Mouse (Mus musculus) embryo, embryonic 11 days (tissue): ENCODE data around the gene Gcnt1.

Source experiments
- DNase-seq: peaks from one replicate; pipeline ENCODE4 v3.0.0-alpha.2; 2015

The Gcnt1 gene

GRCm38 (mm10) chr19:17364741-17365140 is 7.9 kb downstream of the Gcnt1 start:
- peak; percentile 33 for DNase-seq

DNA sequence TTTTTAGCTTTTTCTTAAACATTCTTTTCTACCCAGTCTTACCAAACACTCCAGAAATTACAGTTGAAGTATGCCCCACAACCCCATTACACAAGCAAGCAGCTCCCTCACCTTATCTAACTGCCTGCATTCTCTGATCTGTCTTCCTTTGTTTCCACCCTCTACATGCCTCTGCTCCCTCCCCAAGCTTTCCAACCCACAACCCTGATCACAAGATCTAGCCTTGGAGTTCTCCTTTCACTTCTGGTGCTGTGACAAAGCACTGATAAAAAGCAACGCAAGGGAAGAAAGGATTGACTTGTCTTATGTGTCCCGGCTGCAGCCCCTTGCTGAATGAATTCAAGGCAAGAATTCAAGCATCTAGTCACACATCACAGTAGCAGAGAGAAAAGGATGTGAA is 11.5 kb downstream of the Gcnt1 start:
- no peak for DNase-seq

- no peak for DNase-seq
Observed at GRCm38 (mm10) chr19:17359315-17359890, 13.2 kb downstream of the Gcnt1 start.

DNA sequence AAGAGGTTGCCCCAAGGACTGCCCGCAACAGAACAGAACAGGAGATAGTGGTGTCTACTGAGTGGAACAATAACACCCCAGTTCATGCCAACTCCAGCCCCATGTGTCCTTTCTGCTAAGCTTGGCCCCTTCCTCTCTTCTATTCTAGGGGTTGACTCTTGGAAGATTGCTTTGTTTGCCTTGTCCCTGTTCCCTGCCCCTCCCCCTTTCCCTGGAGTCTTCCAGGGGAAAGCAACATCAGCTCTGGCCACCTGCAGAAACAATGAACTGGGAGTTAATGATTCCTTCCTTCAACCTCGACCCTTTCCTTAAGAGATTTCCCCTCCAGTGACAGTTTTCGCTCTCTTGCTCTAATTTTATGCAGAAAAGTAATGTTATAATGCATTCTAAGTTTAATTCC is 15.3 kb downstream of the Gcnt1 start:
- DNase-seq = no peak

- no peak for DNase-seq
Observed at GRCm38 (mm10) chr19:17356932-17357331, 15.7 kb downstream of the Gcnt1 start.

- peak; percentile 86 for DNase-seq
Observed at GRCm38 (mm10) chr19:17355950-17356867, 16.4 kb downstream of the Gcnt1 start.

DNA sequence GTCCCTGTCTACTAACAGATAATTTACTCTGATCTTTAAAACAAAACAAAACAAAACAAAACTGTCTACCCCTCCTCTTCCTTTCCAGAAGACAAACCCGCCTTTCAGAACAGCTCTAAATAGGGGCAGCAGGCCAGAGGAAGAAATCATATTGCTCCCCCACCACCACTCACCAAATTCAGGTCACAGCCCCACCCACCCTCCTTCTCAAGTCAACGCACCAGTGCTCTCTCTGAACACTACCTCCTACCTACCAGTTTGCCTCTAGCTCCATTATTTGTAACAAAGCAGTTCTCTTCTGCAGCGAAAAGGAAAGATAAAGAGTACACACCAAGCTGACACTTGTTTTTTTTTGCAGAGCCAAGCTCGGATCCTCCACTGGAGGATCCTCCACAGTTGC is 17.3 kb downstream of the Gcnt1 start:
- DNase-seq = no peak

GRCm38 (mm10) chr19:17354797-17355196 is 17.8 kb downstream of the Gcnt1 start:
- DNase-seq = no peak

DNA sequence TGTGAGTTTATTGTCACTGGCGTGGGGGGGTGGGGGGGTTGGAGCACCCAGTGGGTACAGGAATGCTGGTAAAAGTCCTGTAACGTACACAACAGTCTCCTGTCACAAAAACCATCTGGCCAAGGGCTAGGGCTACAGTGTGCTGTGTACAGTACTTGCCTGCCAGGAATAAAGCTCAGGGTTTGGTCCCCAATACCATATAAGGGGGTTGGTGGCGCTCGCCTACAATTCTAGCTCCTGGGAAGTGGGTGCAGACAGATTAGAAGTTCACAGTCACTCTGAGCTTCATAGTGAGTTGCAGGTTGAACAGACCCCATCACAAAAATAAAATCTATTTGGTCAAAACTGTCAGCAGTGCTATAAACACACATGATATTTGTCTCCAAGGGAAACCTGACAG is 18.3 kb downstream of the Gcnt1 start:
- DNase-seq = no peak

GRCm38 (mm10) chr19:17353727-17354126 is 18.9 kb downstream of the Gcnt1 start:
- no peak for DNase-seq

- DNase-seq = no peak
Observed at GRCm38 (mm10) chr19:17347852-17348251, 24.8 kb downstream of the Gcnt1 start.

DNA sequence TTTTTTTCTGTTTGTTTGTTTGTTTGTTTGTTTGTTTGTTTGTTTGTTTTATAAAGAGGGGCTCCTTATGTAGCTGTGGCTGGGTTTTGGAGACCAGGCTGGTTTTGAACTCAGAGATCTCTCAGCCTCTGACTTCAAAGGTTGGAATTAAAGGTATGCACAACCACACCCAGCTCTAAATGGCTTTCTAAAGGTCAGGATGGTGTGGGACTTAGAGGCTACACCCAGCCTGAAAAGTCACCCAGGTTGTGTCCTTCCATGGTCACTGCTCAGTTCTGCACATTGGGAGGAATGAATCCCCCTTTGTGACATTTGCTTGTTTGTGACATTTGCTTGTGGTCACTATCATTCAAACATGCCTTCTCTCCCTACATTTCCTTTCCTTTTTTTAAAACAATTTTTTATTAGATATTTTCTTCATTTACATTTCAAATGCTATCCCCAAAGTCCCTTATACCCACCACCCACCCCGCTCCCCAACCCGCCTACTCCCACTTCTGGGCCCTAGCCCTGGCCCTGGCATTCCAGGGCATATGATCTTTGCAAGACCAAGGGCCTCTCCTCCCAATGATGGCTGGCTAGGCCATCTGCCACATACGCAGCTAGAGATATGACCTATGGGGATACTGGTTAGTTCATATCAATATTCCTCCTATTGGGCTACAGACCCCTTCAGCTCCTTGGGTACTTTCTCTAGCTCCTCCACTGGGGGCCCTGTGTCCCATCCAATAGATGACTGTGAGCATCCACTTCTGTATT is 25.7 kb downstream of the Gcnt1 start:
- no peak for DNase-seq

- DNase-seq = no peak
Observed at GRCm38 (mm10) chr19:17344881-17345280, 27.8 kb downstream of the Gcnt1 start.

- no peak for DNase-seq
Observed at GRCm38 (mm10) chr19:17339563-17339962, 33.1 kb downstream of the Gcnt1 start.

- no peak for DNase-seq
Observed at GRCm38 (mm10) chr19:17337057-17337679, 35.5 kb downstream of the Gcnt1 start.

GRCm38 (mm10) chr19:17336646-17337045 is 36.0 kb downstream of the Gcnt1 start:
- DNase-seq = peak; percentile 20

DNA sequence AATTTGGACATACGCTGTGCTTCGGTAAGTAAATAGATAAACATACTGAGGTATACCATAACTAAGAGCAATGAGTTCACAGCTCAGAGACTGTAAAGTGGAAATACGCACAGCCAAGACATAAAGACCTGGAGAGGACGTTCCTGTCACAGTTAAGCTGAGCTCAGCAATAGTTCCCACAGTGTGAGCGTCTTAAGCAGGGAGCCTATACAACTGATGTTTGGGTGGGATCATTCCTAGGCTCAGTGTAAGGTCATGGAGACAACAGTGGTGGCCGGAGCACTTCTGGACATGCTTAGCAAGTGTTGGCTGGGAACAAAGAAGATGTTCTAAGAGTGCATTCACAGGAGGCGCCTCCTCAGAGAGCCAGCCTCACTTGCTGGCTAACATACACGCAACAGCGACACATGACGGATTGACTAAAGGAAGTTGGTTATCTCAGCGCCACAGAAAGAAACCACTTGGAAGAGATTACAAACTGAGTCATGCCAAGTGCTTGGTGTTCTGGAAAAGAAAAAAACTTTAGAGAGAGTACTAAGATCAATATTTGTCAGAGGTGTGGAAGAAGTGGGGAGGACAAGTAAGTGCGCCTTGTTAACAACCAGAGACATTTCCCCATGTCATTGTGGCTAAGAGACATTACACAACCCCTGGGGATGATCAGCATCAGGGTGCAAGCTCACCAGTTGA is 37.9 kb downstream of the Gcnt1 start:
- DNase-seq = no peak

GRCm38 (mm10) chr19:17333043-17333442 is 39.6 kb downstream of the Gcnt1 start:
- no peak for DNase-seq

- no peak for DNase-seq
Observed at GRCm38 (mm10) chr19:17328916-17329315, 43.7 kb downstream of the Gcnt1 start.

DNA sequence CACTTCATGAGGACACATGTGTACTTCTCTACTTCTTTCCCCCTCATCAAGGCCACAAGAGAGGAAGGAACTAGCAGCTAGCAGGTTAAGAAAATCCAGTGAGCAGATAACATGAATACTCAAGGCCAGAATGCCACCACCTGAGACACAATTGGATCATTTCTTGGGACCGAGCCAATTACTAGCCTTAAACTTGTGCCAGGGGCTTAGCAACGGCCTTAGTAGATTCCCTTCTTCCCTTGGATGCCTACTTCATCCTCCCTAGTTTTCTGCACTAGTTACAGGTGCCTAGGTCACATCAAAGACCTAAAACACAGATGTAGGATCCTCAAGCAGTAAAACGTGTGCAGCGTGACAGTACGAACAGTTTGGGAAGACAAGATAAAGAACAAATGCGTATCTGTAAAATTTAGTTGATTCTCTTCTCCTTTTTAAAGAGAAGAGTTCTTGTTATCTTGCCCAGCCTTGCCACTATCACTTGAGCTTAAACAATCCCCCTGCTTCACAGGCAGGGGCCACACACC is 44.7 kb downstream of the Gcnt1 start:
- DNase-seq = no peak

GRCm38 (mm10) chr19:17323689-17324241 is 48.9 kb downstream of the Gcnt1 start:
- no peak for DNase-seq
